Mouse (Mus musculus): Measurements from ENCODE around the gene Frmpd3. TPM values are rescaled to one million over a fixed set of nuclear protein-coding genes. Genes with fewer than 3 reads are reported as not detected.
"Not testable (repeated sequence)": the region's sequence is repeated elsewhere in the genome, so short reads cannot be mapped to it uniquely, and the experiment has no call there.

Gene Frmpd3
- 2.0 TPM for polyA plus RNA-seq (2021)

GRCm38 (mm10) chrX:140341656-140342392, at the start of gene Frmpd3:
Gene Frmpd3, plus strand, starts transcription at chrX:140342263.
- ATAC-seq (no peak), DNase-seq (ENCODE audit: low read depth, low spot score) (no peak)
- CTCF ChIA-PET, result no interaction called here
- H3K27me3 ChIP-seq, result peaks cover 36% of the 10 kb centered on the region
- in situ Hi-C loops (cut with MboI; ENCODE audit: low pct_unique_long_range_greater_than_20kb), result no loop called here
- POLR2A ChIA-PET, result no interaction called here
- no peak for TF ChIP-seq CTCF (IDR thresholded peaks at IDR 0.05)

GRCm38 (mm10) chrX:140303731-140304130, 38.3 kb upstream of the Frmpd3 start:
- DNase-seq (ENCODE audit: low read depth, low spot score) (no peak), ATAC-seq (no peak)
- ChIA-PET POLR2A (no interaction called here), CTCF (no interaction called here)
- TF ChIP-seq CTCF (IDR thresholded peaks at IDR 0.05), result no peak
- in situ Hi-C loops (cut with MboI; ENCODE audit: low pct_unique_long_range_greater_than_20kb), result no loop called here
- H3K27me3 ChIP-seq, result peaks cover 26% of the 10 kb centered on the region

- ATAC-seq (no peak), DNase-seq (ENCODE audit: low read depth, low spot score) (no peak)
- no peak for TF ChIP-seq CTCF (IDR thresholded peaks at IDR 0.05)
- in situ Hi-C loops (cut with MboI; ENCODE audit: low pct_unique_long_range_greater_than_20kb), result no loop called here
- POLR2A ChIA-PET, result no interaction called here
- peaks cover 26% of the 10 kb centered on the region for H3K27me3 ChIP-seq
- CTCF ChIA-PET, result no interaction called here
Measured at GRCm38 (mm10) chrX:140305652-140306051, 36.4 kb upstream of the Frmpd3 start.

GRCm38 (mm10) chrX:140317931-140318330, 24.1 kb upstream of the Frmpd3 start:
- POLR2A ChIA-PET, result no interaction called here
- in situ Hi-C loops (cut with MboI; ENCODE audit: low pct_unique_long_range_greater_than_20kb), result no loop called here
- H3K27me3 ChIP-seq, result peaks cover 3% of the 10 kb centered on the region
- no peak for DNase-seq (ENCODE audit: low read depth, low spot score)
- ATAC-seq, result no peak
- TF ChIP-seq CTCF (IDR thresholded peaks at IDR 0.05), result no peak
- CTCF ChIA-PET, result interaction anchor here (1.0 kb wide), 1 partner anchor 9 kb away, joined by 3 read pairs; no protein-coding TSS in a partner anchor

- in situ Hi-C loops (cut with MboI; ENCODE audit: low pct_unique_long_range_greater_than_20kb), result no loop called here
- DNase-seq (ENCODE audit: low read depth, low spot score), result peak; percentile 13
- H3K27me3 ChIP-seq, result peaks cover 3% of the 10 kb centered on the region
- POLR2A ChIA-PET, result no interaction called here
- CTCF ChIA-PET, result no interaction called here
- TF ChIP-seq CTCF (IDR thresholded peaks at IDR 0.05), result no peak
- no peak for ATAC-seq
Measured at GRCm38 (mm10) chrX:140319131-140319530, 22.9 kb upstream of the Frmpd3 start.

GRCm38 (mm10) chrX:140320671-140321070, 21.4 kb upstream of the Frmpd3 start:
- ATAC-seq; H3K27me3 ChIP-seq; in situ Hi-C loops (cut with MboI; ENCODE audit: low pct_unique_long_range_greater_than_20kb); DNase-seq (ENCODE audit: low read depth, low spot score); POLR2A ChIA-PET; CTCF ChIA-PET: not testable (repeated sequence)

- ChIA-PET POLR2A (no interaction called here), CTCF (no interaction called here)
- ATAC-seq (no peak), DNase-seq (ENCODE audit: low read depth, low spot score) (no peak)
- no peak for TF ChIP-seq CTCF (IDR thresholded peaks at IDR 0.05)
- in situ Hi-C loops (cut with MboI; ENCODE audit: low pct_unique_long_range_greater_than_20kb), result no loop called here
- H3K27me3 ChIP-seq, result peaks cover 36% of the 10 kb centered on the region
Measured at GRCm38 (mm10) chrX:140342393-140343163, 515 bp downstream of the Frmpd3 start.

GRCm38 (mm10) chrX:140375628-140376027, 33.6 kb downstream of the Frmpd3 start:
- no peak for DNase-seq (ENCODE audit: low read depth, low spot score)
- H3K27me3 ChIP-seq, result peaks cover 35% of the 10 kb centered on the region
- in situ Hi-C loops (cut with MboI; ENCODE audit: low pct_unique_long_range_greater_than_20kb), result no loop called here
- ChIA-PET CTCF (no interaction called here), POLR2A (interaction anchor here (0.7 kb wide), 2 partner anchors 62 to 505 kb away, joined by 3 read pairs; no protein-coding TSS in a partner anchor)
- TF ChIP-seq CTCF (IDR thresholded peaks at IDR 0.05), result no peak
- ATAC-seq, result no peak

- TF ChIP-seq CTCF (IDR thresholded peaks at IDR 0.05), result no peak
- CTCF ChIA-PET, result interaction anchor here (1.0 kb wide), 1 partner anchor 12 kb away, joined by 3 read pairs; no protein-coding TSS in a partner anchor
- H3K27me3 ChIP-seq, result peaks cover 19% of the 10 kb centered on the region
- POLR2A ChIA-PET, result no interaction called here
- in situ Hi-C loops (cut with MboI; ENCODE audit: low pct_unique_long_range_greater_than_20kb), result no loop called here
- no peak for ATAC-seq
- DNase-seq (ENCODE audit: low read depth, low spot score), result no peak
Measured at GRCm38 (mm10) chrX:140399986-140400385, 57.9 kb downstream of the Frmpd3 start.

- TF ChIP-seq CTCF (IDR thresholded peaks at IDR 0.05), result peak; percentile 50
- POLR2A ChIA-PET, result no interaction called here
- H3K27me3 ChIP-seq, result peaks cover 5% of the 10 kb centered on the region
- CTCF ChIA-PET, result no interaction called here
- no peak for DNase-seq (ENCODE audit: low read depth, low spot score)
- no peak for ATAC-seq
- in situ Hi-C loops (cut with MboI; ENCODE audit: low pct_unique_long_range_greater_than_20kb), result no loop called here
Measured at GRCm38 (mm10) chrX:140402904-140403303, 60.8 kb downstream of the Frmpd3 start.

- no peak for TF ChIP-seq CTCF (IDR thresholded peaks at IDR 0.05)
- ChIA-PET POLR2A (no interaction called here), CTCF (no interaction called here)
- ATAC-seq (no peak), DNase-seq (ENCODE audit: low read depth, low spot score) (no peak)
- H3K27me3 ChIP-seq, result peaks cover 11% of the 10 kb centered on the region
- in situ Hi-C loops (cut with MboI; ENCODE audit: low pct_unique_long_range_greater_than_20kb), result no loop called here
Measured at GRCm38 (mm10) chrX:140406079-140406478, 64.0 kb downstream of the Frmpd3 start.
